Mouse (Mus musculus): ENCODE data around the gene Kif15.

The Kif15 gene

GRCm38 (mm10) chr9:122950643-122951475 is at the start of gene Kif15, which contains the start of gene 1110059G10Rik:
Kif15 (plus strand) TSS chr9:122951046.
1110059G10Rik (minus strand) TSS chr9:122951000.
- peak; percentile 95 to 96 for DNase-seq

- DNase-seq, result no peak
Observed at GRCm38 (mm10) chr9:122901047-122901446, 49.8 kb upstream of the Kif15 start.

- peak; percentile 83 to 85 for DNase-seq
Observed at GRCm38 (mm10) chr9:122902717-122903535, 47.9 kb upstream of the Kif15 start.

GRCm38 (mm10) chr9:122922436-122922835 is 28.4 kb upstream of the Kif15 start:
- DNase-seq, result no peak

- peak; percentile 83 to 85 for DNase-seq
Observed at GRCm38 (mm10) chr9:122922936-122923381, 27.9 kb upstream of the Kif15 start, which contains the start of gene Zfp105. Zfp105 (plus strand) TSS chr9:122923072.

GRCm38 (mm10) chr9:122928915-122929314 is 21.9 kb upstream of the Kif15 start:
- DNase-seq, result no peak

- no peak for DNase-seq
Observed at GRCm38 (mm10) chr9:122998406-122999192, 47.8 kb downstream of the Kif15 start.

GRCm38 (mm10) chr9:122999193-122999586 is 48.3 kb downstream of the Kif15 start:
- DNase-seq, result no peak

GRCm38 (mm10) chr9:123004718-123005117 is 53.9 kb downstream of the Kif15 start:
- DNase-seq, result no peak

- peak in 1 of 2 experiments; percentile 15 for DNase-seq
Observed at GRCm38 (mm10) chr9:123006071-123006470, 55.2 kb downstream of the Kif15 start.

GRCm38 (mm10) chr9:123020995-123021631 is 70.3 kb downstream of the Kif15 start, which contains the start of gene Tmem42:
Tmem42 (plus strand) TSS chr9:123021326.
- peak; percentile 94 to 97 for DNase-seq

- DNase-seq, result no peak
Observed at GRCm38 (mm10) chr9:123021636-123022379, 71.0 kb downstream of the Kif15 start.

GRCm38 (mm10) chr9:123024201-123024600 is 73.4 kb downstream of the Kif15 start:
- no peak for DNase-seq

GRCm38 (mm10) chr9:123031496-123032246 is 80.8 kb downstream of the Kif15 start:
- peak in 1 of 2 experiments; percentile 11 for DNase-seq

GRCm38 (mm10) chr9:123034426-123034825 is 83.6 kb downstream of the Kif15 start, which contains the start of gene Tgm4:
Tgm4 (plus strand) TSS chr9:123034726.
- DNase-seq, result no peak

GRCm38 (mm10) chr9:123047665-123048064 is 96.8 kb downstream of the Kif15 start:
- no peak for DNase-seq

GRCm38 (mm10) chr9:123058724-123059292 is 108.0 kb downstream of the Kif15 start:
- no peak for DNase-seq

- no peak for DNase-seq
Observed at GRCm38 (mm10) chr9:123060172-123060571, 109.3 kb downstream of the Kif15 start.
